Mouse (Mus musculus) forebrain, embryonic 15.5 days (tissue): Measurements from ENCODE around the gene Sdk2. TPM values are rescaled to one million over a fixed set of nuclear protein-coding genes. Genes with fewer than 3 reads are reported as not detected.

ENCODE experiments used
- ATAC-seq: fragments of 200-750 bp; cut with Nextera tagmentation; replicated peaks from 2 replicates; pipeline ENCODE4 v1.8.0; 2017; ENCODE audit warnings: mild to moderate bottlenecking, moderate TSS enrichment, moderate library complexity
- H3K27ac ChIP-seq: fragments of 300-500 bp; sonication (generic); replicated peaks from 2 replicates; pipeline ENCODE4 v1.5.1; 2015; ENCODE audit warnings: mild to moderate bottlenecking, inconsistent platforms
- H3K27me3 ChIP-seq: fragments of 300-500 bp; sonication (generic); 2 replicates; pipeline ENCODE4 v1.6.1; 2015; ENCODE audit warnings: inconsistent platforms
- H3K36me3 ChIP-seq: fragments of 300-500 bp; sonication (generic); 2 replicates; pipeline ENCODE4 v1.6.1; 2015; ENCODE audit warnings: mild to moderate bottlenecking, inconsistent platforms
- H3K4me1 ChIP-seq: fragments of 300-500 bp; sonication (generic); 2 replicates; pipeline ENCODE4 v1.6.1; 2015; ENCODE audit warnings: inconsistent platforms
- H3K4me2 ChIP-seq: fragments of 300-500 bp; sonication (generic); replicated peaks from 2 replicates; pipeline ENCODE4 v1.6.1; 2015; ENCODE audit warnings: mild to moderate bottlenecking, inconsistent platforms
- H3K4me3 ChIP-seq: fragments of 300-500 bp; sonication (generic); 2 replicates; pipeline ENCODE4 v1.5.1; 2015; ENCODE audit warnings: mild to moderate bottlenecking, inconsistent platforms
- H3K9ac ChIP-seq: fragments of 300-500 bp; sonication (generic); replicated peaks from 2 replicates; pipeline ENCODE4 v1.6.1; 2015; ENCODE audit warnings: mild to moderate bottlenecking, inconsistent platforms
- H3K9me3 ChIP-seq: fragments of 300-500 bp; sonication (generic); 2 replicates; pipeline ENCODE4 v1.6.1; 2016; ENCODE audit warnings: inconsistent platforms
- WGBS: fragments of 180-500 bp; shearing (Covaris S2); methylation state at CpG from one replicate; pipeline ENCODE4 v1.1.7; 2015; ENCODE audit warnings: mixed read lengths; 5-methylcytosine and 5-hydroxymethylcytosine counted together
- polyA plus RNA-seq: library from polyadenylated mRNA; unstranded; fragments of >200 nt; fragmentation: Nextera tagmentation; extraction: Ambion mirVana; gene quantifications from 2 replicates; pipeline ENCODE4 v1.2.1, GENCODE M21; 2015

Sdk2 gene
- polyA plus RNA-seq, 1 experiment from 2014 or later = 2.3 TPM

GRCm38 (mm10) chr11:113811546-113812339 lies 255.1 kb downstream of the Sdk2 start:
- Histone ChIP-seq H3K27me3 (no peaks in the 10 kb centered on the region), H3K36me3 (no peaks in the 10 kb centered on the region), H3K27ac (no peak overlapping the region), H3K4me2 (no peak overlapping the region), H3K9ac (no peak overlapping the region), H3K9me3 (no peaks in the 10 kb centered on the region), H3K4me3 (no peak overlapping the region), H3K4me1 (peaks cover 12% of the 10 kb centered on the region)
- peak; percentile 33 for ATAC-seq
- WGBS = 65% methylated on average over 20 of the region's 20 CpGs

- 33% methylated on average over 24 of the region's 24 CpGs for WGBS
- H3K36me3 ChIP-seq = no peaks in the 10 kb centered on the region
- H3K4me3 ChIP-seq = no peak overlapping the region
- H3K27ac ChIP-seq = no peak overlapping the region
- peaks cover 12% of the 10 kb centered on the region for H3K4me1 ChIP-seq
- no peak overlapping the region for H3K4me2 ChIP-seq
- H3K9ac ChIP-seq = no peak overlapping the region; the same call in 1 of the 2 replicates
- no peaks in the 10 kb centered on the region for H3K27me3 ChIP-seq
- ATAC-seq = peak; percentile 90
- no peaks in the 10 kb centered on the region for H3K9me3 ChIP-seq
Observed at GRCm38 (mm10) chr11:113810638-113811545, 256.0 kb downstream of the Sdk2 start.

GRCm38 (mm10) chr11:113807086-113807485 lies 259.8 kb downstream of the Sdk2 start:
- WGBS = 51% methylated on average over 9 of the region's 9 CpGs
- no peak overlapping the region for H3K9ac ChIP-seq
- ATAC-seq = no peak
- peaks cover 18% of the 10 kb centered on the region for H3K4me1 ChIP-seq
- H3K27me3 ChIP-seq = no peaks in the 10 kb centered on the region
- no peak overlapping the region for H3K4me2 ChIP-seq
- no peak overlapping the region for H3K4me3 ChIP-seq
- H3K36me3 ChIP-seq = no peaks in the 10 kb centered on the region
- no peaks in the 10 kb centered on the region for H3K9me3 ChIP-seq
- no peak overlapping the region for H3K27ac ChIP-seq

- no peak for ATAC-seq
- Histone ChIP-seq H3K4me2 (no peak overlapping the region), H3K27ac (no peak overlapping the region), H3K9me3 (no peaks in the 10 kb centered on the region), H3K36me3 (no peaks in the 10 kb centered on the region), H3K9ac (no peak overlapping the region), H3K4me1 (peaks cover 18% of the 10 kb centered on the region), H3K4me3 (no peak overlapping the region), H3K27me3 (no peaks in the 10 kb centered on the region)
- 43% methylated on average over 9 of the region's 9 CpGs for WGBS
Observed at GRCm38 (mm10) chr11:113806382-113807077, 260.3 kb downstream of the Sdk2 start.

- no peak overlapping the region for H3K27ac ChIP-seq
- WGBS = 75% methylated on average over 10 of the region's 10 CpGs
Observed at GRCm38 (mm10) chr11:113805974-113806373, 260.9 kb downstream of the Sdk2 start.

GRCm38 (mm10) chr11:113803321-113803941 lies 263.4 kb downstream of the Sdk2 start:
- no peaks in the 10 kb centered on the region for H3K27me3 ChIP-seq
- peaks cover 12% of the 10 kb centered on the region; the same call in 1 of the 2 replicates for H3K4me1 ChIP-seq
- 66% methylated on average over 9 of the region's 9 CpGs for WGBS
- H3K4me2 ChIP-seq = no peak overlapping the region
- no peak overlapping the region for H3K4me3 ChIP-seq
- H3K9me3 ChIP-seq = no peaks in the 10 kb centered on the region
- no peak for ATAC-seq
- H3K9ac ChIP-seq = no peak overlapping the region
- H3K36me3 ChIP-seq = no peaks in the 10 kb centered on the region
- no peak overlapping the region for H3K27ac ChIP-seq

More at GRCm38 (mm10) chr11:113805974-113806373, 260.9 kb downstream of the Sdk2 start:
- H3K36me3 ChIP-seq = no peaks in the 10 kb centered on the region
- no peaks in the 10 kb centered on the region for H3K27me3 ChIP-seq
- no peak overlapping the region for H3K9ac ChIP-seq
- no peak overlapping the region for H3K4me2 ChIP-seq
- H3K9me3 ChIP-seq = no peaks in the 10 kb centered on the region
- H3K4me1 ChIP-seq = peaks cover 16% of the 10 kb centered on the region
- no peak for ATAC-seq
- H3K4me3 ChIP-seq = no peak overlapping the region

- Histone ChIP-seq H3K4me1 (peaks cover 21% of the 10 kb centered on the region), H3K27me3 (no peaks in the 10 kb centered on the region), H3K27ac (no peak overlapping the region), H3K4me2 (no peak overlapping the region), H3K9me3 (no peaks in the 10 kb centered on the region), H3K4me3 (no peak overlapping the region), H3K36me3 (no peaks in the 10 kb centered on the region), H3K9ac (no peak overlapping the region)
- no peak for ATAC-seq
- 59% methylated on average over 12 of the region's 12 CpGs for WGBS
Observed at GRCm38 (mm10) chr11:113802456-113802855, 264.4 kb downstream of the Sdk2 start.

GRCm38 (mm10) chr11:113800026-113800425 lies 266.8 kb downstream of the Sdk2 start:
- no peaks in the 10 kb centered on the region for H3K9me3 ChIP-seq
- H3K27me3 ChIP-seq = no peaks in the 10 kb centered on the region
- 96% methylated on average over 12 of the region's 12 CpGs for WGBS
- H3K4me3 ChIP-seq = no peak overlapping the region
- no peak overlapping the region for H3K27ac ChIP-seq
- no peak overlapping the region for H3K4me2 ChIP-seq
- ATAC-seq = no peak
- no peaks in the 10 kb centered on the region for H3K36me3 ChIP-seq
- H3K9ac ChIP-seq = no peak overlapping the region
- peaks cover 33% of the 10 kb centered on the region for H3K4me1 ChIP-seq

GRCm38 (mm10) chr11:113799041-113799447 lies 267.8 kb downstream of the Sdk2 start:
- WGBS = 54% methylated on average over 14 of the region's 14 CpGs
- H3K4me2 ChIP-seq = no peak overlapping the region
- no peak for ATAC-seq
- no peak overlapping the region for H3K4me3 ChIP-seq
- H3K36me3 ChIP-seq = no peaks in the 10 kb centered on the region
- H3K27me3 ChIP-seq = no peaks in the 10 kb centered on the region
- H3K4me1 ChIP-seq = peaks cover 33% of the 10 kb centered on the region
- no peak overlapping the region for H3K9ac ChIP-seq
- H3K27ac ChIP-seq = no peak overlapping the region
- H3K9me3 ChIP-seq = no peaks in the 10 kb centered on the region

- Histone ChIP-seq H3K27ac (peak overlapping the region; percentile 51; the same call in 1 of the 2 replicates), H3K27me3 (no peaks in the 10 kb centered on the region), H3K9me3 (no peaks in the 10 kb centered on the region), H3K9ac (no peak overlapping the region), H3K4me3 (no peak overlapping the region), H3K4me1 (peaks cover 27% of the 10 kb centered on the region), H3K4me2 (no peak overlapping the region), H3K36me3 (no peaks in the 10 kb centered on the region)
- WGBS = 47% methylated on average over 6 of the region's 6 CpGs
- ATAC-seq = peak; percentile 58
Observed at GRCm38 (mm10) chr11:113798011-113798410, 268.8 kb downstream of the Sdk2 start.
